ENCODE assay signal across 13 mouse cellular contexts in the genomic region with DNA sequence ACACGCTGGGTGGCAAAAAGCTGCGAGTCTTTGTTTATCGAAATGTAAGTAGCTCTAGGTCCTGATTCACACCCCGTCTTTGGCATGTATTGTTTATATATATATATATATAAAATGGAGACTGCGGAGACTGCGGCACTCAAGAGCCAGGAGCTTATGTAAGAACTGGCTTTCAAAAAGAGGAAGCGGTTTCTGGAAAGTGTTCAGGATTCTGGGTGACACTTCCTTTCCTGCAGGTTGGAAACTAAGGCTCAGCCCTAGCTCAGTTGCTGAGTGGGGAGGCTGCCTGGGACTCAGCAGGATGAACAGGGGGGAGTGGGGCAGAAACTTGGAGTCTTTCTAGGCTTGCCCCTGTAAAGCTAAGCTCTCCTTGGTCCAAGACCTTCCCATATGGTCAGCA. TPM values are rescaled to one million over a fixed set of nuclear protein-coding genes. Genes with fewer than 3 reads are reported as not detected.
A peak's percentile ranks its signal among the peaks of the same experiment; 100 is the strongest.
DNase-seq lines count a peak whose midpoint lies in the region; ATAC-seq and TF ChIP-seq lines count a peak whose summit lies in the region.
"Had no signal": no experiment of that assay in that cellular context is flagged by ENCODE, and none has a peak within 500 bp of the region (broad histone marks: within the 10 kb centered on the region; RNA-seq: fewer than 3 reads in every experiment).

No protein-coding gene starts in this region.

- no peaks in the 10 kb centered on the region for H3K36me3 ChIP-seq in kidney, adult 2 months (ENCODE audit: control insufficient read depth, insufficient read depth, low read length)
- H3K36me3 ChIP-seq in intestine, embryonic 15.5 days, result peaks cover 9% of the 10 kb centered on the region
- H3K36me3 ChIP-seq in stomach, embryonic 15.5 days, result peaks cover 11% of the 10 kb centered on the region; the same call in 1 of the 2 replicates
- no peaks in the 10 kb centered on the region for H3K36me3 ChIP-seq in forebrain, postnatal 0 days (ENCODE audit: insufficient read depth)
- H3K36me3 ChIP-seq: hindbrain, embryonic 15.5 days had no signal

- ATAC-seq in intestine, embryonic 15.5 days, result no peak
- ATAC-seq in stomach, embryonic 15.5 days (ENCODE audit: insufficient read depth, low FRiP score, low read depth), result no peak
- no peak for ATAC-seq in forebrain, postnatal 0 days

- no peak overlapping the region for H3K4me3 ChIP-seq in kidney, adult 2 months (ENCODE audit: insufficient read depth, low read depth, low read length)
- H3K4me3 ChIP-seq in intestine, embryonic 15.5 days (replicated peaks), result no peak overlapping the region
- H3K4me3 ChIP-seq in stomach, embryonic 15.5 days (replicated peaks), result no peak overlapping the region
- no peak overlapping the region for H3K4me3 ChIP-seq in forebrain, postnatal 0 days (ENCODE audit: low read depth, low read length)
- H3K4me3 ChIP-seq: hindbrain, embryonic 15.5 days had no signal

- TF ChIP-seq POLR2A in kidney, adult 2 months (IDR thresholded peaks at IDR 0.05; ENCODE audit: low read depth, low read length), result no peak

- TF ChIP-seq CTCF in kidney, adult 2 months (conservative IDR thresholded peaks at IDR 0.05; ENCODE audit: insufficient read depth, insufficient read length, low read depth, low read length), result no peak
- no peak for TF ChIP-seq CTCF in forebrain, postnatal 0 days (IDR thresholded peaks at IDR 0.05; ENCODE audit: low read depth)

- 79% methylated on average over 7 of the region's 7 CpGs for WGBS in kidney, adult 2 months
- 43% methylated on average over 7 of the region's 7 CpGs for WGBS in intestine, embryonic 15.5 days
- WGBS in stomach, embryonic 15.5 days, result 53% methylated on average over 7 of the region's 7 CpGs
- WGBS in forebrain, postnatal 0 days, result 92% methylated on average over 7 of the region's 7 CpGs

- peak; percentile 43 for DNase-seq in kidney, adult 2 months
- no peak for DNase-seq in kidney, postnatal 36 days
- DNase-seq in brain, adult 2 months (ENCODE audit: low read depth, low spot score), result peak; percentile 44
- DNase-seq in thymus, postnatal 14 days, result no peak
- DNase-seq in forebrain, postnatal 0 days, result no peak
- DNase-seq: adrenal gland, postnatal 36 days; cerebellum, adult 9-11 months; kidney, adult 9 months; kidney, postnatal 4 days; right cerebral cortex, postnatal 14 days had no signal

- no peak overlapping the region for H3K27ac ChIP-seq in kidney, adult 2 months (ENCODE audit: insufficient read depth, low read depth, low read length)
- peak overlapping the region; percentile 62 for H3K27ac ChIP-seq in intestine, embryonic 15.5 days
- H3K27ac ChIP-seq in stomach, embryonic 15.5 days, result peak overlapping the region; percentile 28; the same call in 1 of the 2 replicates
- no peak overlapping the region for H3K27ac ChIP-seq in forebrain, postnatal 0 days (ENCODE audit: low read depth, low read length)
- H3K27ac ChIP-seq: hindbrain, embryonic 15.5 days had no signal

- H3K4me2 ChIP-seq in intestine, embryonic 15.5 days (replicated peaks), result no peak overlapping the region
- H3K4me2 ChIP-seq in stomach, embryonic 15.5 days, result no peak overlapping the region
- H3K4me2 ChIP-seq in forebrain, postnatal 0 days (ENCODE audit: low read depth), result no peak overlapping the region
- H3K4me2 ChIP-seq: hindbrain, embryonic 15.5 days had no signal

- peaks cover 5% of the 10 kb centered on the region; the same call in 1 of the 2 replicates for H3K4me1 ChIP-seq in kidney, adult 2 months (ENCODE audit: control insufficient read depth, insufficient read depth, low read length)
- H3K4me1 ChIP-seq in intestine, embryonic 15.5 days (replicated peaks), result peaks cover 51% of the 10 kb centered on the region
- peaks cover 34% of the 10 kb centered on the region for H3K4me1 ChIP-seq in stomach, embryonic 15.5 days
- no peaks in the 10 kb centered on the region for H3K4me1 ChIP-seq in forebrain, postnatal 0 days (ENCODE audit: insufficient read depth)

- H3K9me3 ChIP-seq in intestine, embryonic 15.5 days, result no peaks in the 10 kb centered on the region
- no peaks in the 10 kb centered on the region for H3K9me3 ChIP-seq in stomach, embryonic 15.5 days
- H3K9me3 ChIP-seq in forebrain, postnatal 0 days (ENCODE audit: low read length), result no peaks in the 10 kb centered on the region
- H3K9me3 ChIP-seq: hindbrain, embryonic 15.5 days had no signal

- no peak overlapping the region for H3K9ac ChIP-seq in intestine, embryonic 15.5 days
- no peak overlapping the region for H3K9ac ChIP-seq in stomach, embryonic 15.5 days
- no peak overlapping the region for H3K9ac ChIP-seq in forebrain, postnatal 0 days
- H3K9ac ChIP-seq: hindbrain, embryonic 15.5 days had no signal

- no peaks in the 10 kb centered on the region for H3K27me3 ChIP-seq in kidney, adult 2 months (replicated peaks; ENCODE audit: control insufficient read depth, insufficient read depth, low read length)
- H3K27me3 ChIP-seq in intestine, embryonic 15.5 days (replicated peaks), result no peaks in the 10 kb centered on the region
- H3K27me3 ChIP-seq in stomach, embryonic 15.5 days (replicated peaks), result no peaks in the 10 kb centered on the region
- no peaks in the 10 kb centered on the region for H3K27me3 ChIP-seq in forebrain, postnatal 0 days (ENCODE audit: insufficient read depth, low read length)
- H3K27me3 ChIP-seq: hindbrain, embryonic 15.5 days had no signal

RNA-seq across cellular contexts. Expression of a gene that starts 22.0 kb away (rescaled TPM):
- 18.8 and 20.8 TPM in 2 replicates for polyA plus RNA-seq in kidney, adult 2 months (2012; rRNA removed)
- polyA plus RNA-seq in intestine, embryonic 15.5 days (2015; fragmentation: Nextera tagmentation; extraction: Ambion mirVana), result 120 and 123 TPM in 2 replicates
- 158 and 165 TPM in 2 replicates for polyA plus RNA-seq in stomach, embryonic 15.5 days (2015; fragmentation: Nextera tagmentation; extraction: Ambion mirVana)
- total RNA-seq in forebrain, postnatal 0 days (2014; rRNA removed), result 4.3 and 4.8 TPM in 2 replicates
- polyA plus RNA-seq in forebrain, postnatal 0 days (2015; fragmentation: Nextera tagmentation; extraction: Ambion mirVana), result 4.9 and 5.3 TPM in 2 replicates

Comparison
In these comparisons a context has a peak if more than half of its experiments do, and no peak if none do; other contexts are left out.
1. DNase-seq: peak in kidney, adult 2 months (single experiment) and brain, adult 2 months (single experiment); none in kidney, postnatal 36 days (0 of 2), thymus, postnatal 14 days (single experiment) and forebrain, postnatal 0 days (single experiment).
2. H3K27ac ChIP-seq: peak in intestine, embryonic 15.5 days (single experiment) and stomach, embryonic 15.5 days (single experiment); none in kidney, adult 2 months (single experiment) and forebrain, postnatal 0 days (single experiment).